Mouse (Mus musculus) lung, embryonic 14.5 days (tissue): ENCODE results near the gene Gm20547. TPM values are rescaled to one million over a fixed set of nuclear protein-coding genes. Genes with fewer than 3 reads are reported as not detected.
A peak's percentile ranks its signal among the peaks of the same experiment; 100 is the strongest.
"Not testable (repeated sequence)": the region's sequence is repeated elsewhere in the genome, so short reads cannot be mapped to it uniquely, and the experiment has no call there.

Experiments
- ATAC-seq: fragments of 200-750 bp; cut with Nextera tagmentation; 2 replicates; pipeline ENCODE4 v1.8.0; 2017; ENCODE audit warnings: mild to moderate bottlenecking, moderate TSS enrichment, moderate library complexity; ENCODE audit not compliant: insufficient read depth
- DNase-seq: peaks from one replicate; pipeline ENCODE4 v3.0.0-alpha.2; 2015
- H3K27ac ChIP-seq: fragments of 300-500 bp; sonication (generic); 2 replicates; pipeline ENCODE4 v1.5.1; 2014; ENCODE audit warnings: low read depth, mild to moderate bottlenecking, moderate library complexity
- H3K27me3 ChIP-seq: fragments of 300-500 bp; sonication (generic); 2 replicates; pipeline ENCODE4 v1.6.1; 2014; ENCODE audit warnings: low read length, control low read depth; ENCODE audit not compliant: insufficient read depth
- H3K36me3 ChIP-seq: fragments of 300-500 bp; sonication (generic); 2 replicates; pipeline ENCODE4 v1.6.1; 2014; ENCODE audit warnings: control low read depth; ENCODE audit not compliant: insufficient read depth
- H3K4me1 ChIP-seq: fragments of 300-500 bp; sonication (generic); 2 replicates; pipeline ENCODE4 v1.6.1; 2014; ENCODE audit warnings: antibody characterized with exemption, control low read depth; ENCODE audit not compliant: insufficient read depth
- H3K4me2 ChIP-seq: fragments of 300-500 bp; sonication (generic); 2 replicates; pipeline ENCODE4 v1.6.1; 2014; ENCODE audit warnings: mild to moderate bottlenecking
- H3K4me3 ChIP-seq: fragments of 300-500 bp; sonication (generic); 2 replicates; pipeline ENCODE4 v1.5.1; 2014; ENCODE audit warnings: low read depth, low read length
- H3K9ac ChIP-seq: fragments of 300-500 bp; sonication (generic); 2 replicates; pipeline ENCODE4 v1.6.1; 2014
- H3K9me3 ChIP-seq: fragments of 300-500 bp; sonication (generic); 2 replicates; pipeline ENCODE4 v1.6.1; 2016; ENCODE audit warnings: low read depth, low read length, control low read depth
- CTCF ChIP-seq: IDR thresholded peaks from 2 replicates; pipeline ENCODE4 v1.5.1; 2016; ENCODE audit warnings: antibody characterized with exemption, low read depth
- WGBS: fragments of 180-500 bp; shearing (Covaris S2); extraction: QIAGEN DNeasy Blood & Tissue Kit; methylation state at CpG from one replicate; pipeline ENCODE4 v1.1.7; 2014; 5-methylcytosine and 5-hydroxymethylcytosine counted together
- polyA plus RNA-seq: library from polyadenylated mRNA; unstranded; fragments of >200 nt; fragmentation: Nextera tagmentation; extraction: Ambion mirVana; gene quantifications from 2 replicates; pipeline ENCODE4 v1.2.1, GENCODE M21; 2014

Gm20547 gene
- polyA plus RNA-seq, 1 experiment from 2014 or later: not detected

DNA sequence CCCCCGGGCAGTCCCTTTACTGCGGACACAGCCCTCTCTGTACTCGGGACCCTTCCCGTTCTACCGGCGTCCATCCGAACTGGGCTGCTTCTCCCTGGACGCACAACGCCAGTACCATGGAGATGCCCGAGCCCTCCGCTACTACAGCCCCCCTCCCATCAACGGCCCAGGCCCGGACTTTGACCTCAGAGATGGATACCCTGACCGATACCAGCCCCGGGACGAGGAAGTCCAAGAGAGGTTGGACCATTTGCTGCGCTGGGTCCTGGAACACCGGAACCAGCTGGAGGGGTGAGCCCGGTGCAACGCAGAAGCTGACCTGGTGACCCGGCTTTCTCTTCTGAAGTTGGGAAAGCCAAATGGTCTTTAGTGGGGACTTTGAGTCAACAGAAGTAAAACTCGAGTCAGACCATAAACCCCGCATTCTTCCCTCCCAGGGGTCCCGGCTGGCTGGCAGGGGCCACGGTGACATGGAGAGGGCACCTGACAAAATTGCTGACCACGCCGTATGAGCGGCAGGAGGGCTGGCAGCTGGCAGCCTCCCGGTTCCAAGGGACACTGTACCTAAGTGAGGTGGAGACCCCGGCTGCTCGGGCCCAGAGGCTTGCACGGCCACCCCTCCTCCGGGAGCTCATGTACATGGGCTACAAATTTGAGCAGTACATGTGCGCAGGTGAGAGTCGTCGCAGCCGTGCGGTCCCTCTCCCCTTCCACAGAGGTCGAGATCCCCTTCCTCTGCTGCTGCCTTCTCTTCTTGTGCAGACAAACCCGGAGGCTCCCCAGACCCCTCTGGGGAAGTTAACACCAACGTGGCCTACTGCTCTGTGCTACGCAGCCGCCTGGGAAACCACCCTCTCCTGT is 44.1 kb downstream of the Gm20547 start:
- H3K27me3 ChIP-seq: no peaks in the 10 kb centered on the region
- DNase-seq: no peak
- H3K27ac ChIP-seq: peak overlapping the region; percentile 61; the same call in 1 of the 2 replicates
- H3K4me3 ChIP-seq: peak overlapping the region; percentile 78
- H3K4me1 ChIP-seq: no peaks in the 10 kb centered on the region
- ATAC-seq: peak; percentile 13
- TF ChIP-seq CTCF: no peak
- peak overlapping the region; percentile 90 for H3K4me2 ChIP-seq
- H3K9ac ChIP-seq: peak overlapping the region; percentile 66
- no peaks in the 10 kb centered on the region for H3K9me3 ChIP-seq
- peaks cover 46% of the 10 kb centered on the region for H3K36me3 ChIP-seq
- 33% methylated on average over 43 of the region's 43 CpGs for WGBS

- ATAC-seq: peak; percentile 90
- DNase-seq: peak; percentile 99
- Histone ChIP-seq H3K36me3 (peaks cover 41% of the 10 kb centered on the region), H3K27ac (peak within 1 kb of the TSS; percentile 61; the same call in 1 of the 2 replicates), H3K4me1 (no peaks in the 10 kb centered on the region), H3K27me3 (no peaks in the 10 kb centered on the region), H3K9me3 (no peaks in the 10 kb centered on the region), H3K4me2 (peak within 1 kb of the TSS; percentile 90), H3K9ac (peak within 1 kb of the TSS; percentile 66), H3K4me3 (peak within 1 kb of the TSS; percentile 78)
- no peak for TF ChIP-seq CTCF
- under 1% methylated on average over 40 of the region's 40 CpGs for WGBS
Observed at GRCm38 (mm10) chr17:34836856-34837221, 45.0 kb downstream of the Gm20547 start, which contains the start of the genes Stk19 and Dxo. Gene Stk19 (minus strand): TSS chr17:34836945. Gene Dxo (plus strand): TSS chr17:34837019.

DNA sequence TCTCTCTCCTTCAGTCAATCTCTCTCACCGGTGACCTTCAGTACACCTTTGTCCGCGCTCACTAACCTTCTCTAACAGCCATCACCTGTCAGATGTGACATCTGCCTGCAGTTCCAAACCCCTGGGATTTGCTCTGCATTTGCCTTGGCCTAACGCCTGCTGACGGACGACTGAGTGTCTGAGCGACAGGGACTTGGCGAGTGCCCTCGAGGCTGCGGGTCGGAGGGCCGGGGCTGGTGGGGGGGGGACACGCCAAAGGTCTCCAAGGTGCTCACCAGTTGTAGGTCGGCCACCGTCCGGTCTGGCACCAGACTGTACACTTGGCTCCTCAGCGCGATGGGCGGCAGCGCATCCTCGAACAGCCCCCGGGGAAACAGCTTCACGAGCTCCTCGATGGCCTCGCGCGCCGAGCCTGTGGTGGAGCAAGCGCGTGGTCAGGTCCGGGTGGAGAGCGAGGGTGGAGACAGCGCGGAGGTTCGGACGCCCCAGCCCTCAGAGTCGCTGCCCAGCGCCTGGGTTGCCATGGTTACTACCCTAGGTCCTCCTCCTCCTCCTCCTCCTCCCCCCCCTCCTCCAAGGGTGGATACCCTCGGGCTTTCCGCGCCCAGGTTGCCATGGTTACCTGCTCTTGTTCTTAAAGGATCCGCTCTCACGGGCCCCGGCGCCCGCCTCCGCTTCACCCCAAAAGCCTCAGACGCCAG is 45.5 kb downstream of the Gm20547 start:
- Histone ChIP-seq H3K27me3 (no peaks in the 10 kb centered on the region), H3K27ac (peak overlapping the region; percentile 48; the same call in 1 of the 2 replicates), H3K4me3 (peak overlapping the region; percentile 78), H3K9me3 (no peaks in the 10 kb centered on the region), H3K4me1 (no peaks in the 10 kb centered on the region), H3K36me3 (peaks cover 38% of the 10 kb centered on the region), H3K4me2 (peak overlapping the region; percentile 90), H3K9ac (peak overlapping the region; percentile 66)
- no peak for DNase-seq
- 4% methylated on average over 39 of the region's 48 CpGs for WGBS
- TF ChIP-seq CTCF: no peak
- peak; percentile 85 for ATAC-seq

- H3K9ac ChIP-seq, H3K4me1 ChIP-seq, H3K9me3 ChIP-seq, H3K4me2 ChIP-seq, H3K27ac ChIP-seq, H3K27me3 ChIP-seq, H3K4me3 ChIP-seq, ATAC-seq, DNase-seq: not testable (repeated sequence)
- peaks cover 39% of the 10 kb centered on the region for H3K36me3 ChIP-seq
- 83% methylated on average over 1 of the region's 1 CpGs for WGBS
Observed at GRCm38 (mm10) chr17:34830776-34831175, 51.1 kb downstream of the Gm20547 start.

DNA sequence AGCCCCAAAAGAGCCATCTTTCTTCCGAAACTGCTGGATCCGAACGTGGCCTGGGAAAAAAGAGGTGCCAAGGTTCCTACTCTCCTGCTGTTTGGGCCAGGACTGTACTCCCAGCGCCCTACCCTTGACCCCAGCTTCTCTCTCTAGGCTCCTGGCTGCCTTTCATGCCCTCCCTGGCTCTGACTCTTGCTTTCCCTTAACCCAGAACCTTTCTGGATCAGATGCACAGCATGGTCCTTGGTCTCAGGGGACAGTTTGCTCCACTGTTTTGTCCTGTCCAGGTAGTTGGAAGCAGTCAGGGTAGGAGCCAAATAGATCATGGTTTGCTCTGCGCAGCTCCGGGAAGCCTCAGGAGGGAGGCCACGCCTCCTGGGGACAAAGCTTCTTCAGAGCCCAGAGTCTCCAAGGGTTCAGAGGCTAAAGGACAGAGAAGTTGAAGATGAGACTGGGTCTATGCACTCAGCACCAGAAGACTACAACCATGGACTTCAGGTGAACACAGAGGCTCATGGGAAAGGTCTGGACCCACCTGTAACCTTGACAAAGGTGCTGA is 66.9 kb downstream of the Gm20547 start:
- DNase-seq (no peak), ATAC-seq (no peak)
- Histone ChIP-seq H3K27me3 (no peaks in the 10 kb centered on the region), H3K4me1 (no peaks in the 10 kb centered on the region), H3K9me3 (no peaks in the 10 kb centered on the region), H3K27ac (no peak overlapping the region), H3K36me3 (no peaks in the 10 kb centered on the region), H3K4me2 (no peak overlapping the region), H3K9ac (no peak overlapping the region), H3K4me3 (no peak overlapping the region)
- no peak for TF ChIP-seq CTCF
- 77% methylated on average over 7 of the region's 7 CpGs for WGBS

GRCm38 (mm10) chr17:34813747-34814146 is 68.1 kb downstream of the Gm20547 start:
- not testable (repeated sequence) for H3K36me3 ChIP-seq, ATAC-seq, H3K27ac ChIP-seq, H3K9ac ChIP-seq, H3K4me3 ChIP-seq, H3K4me2 ChIP-seq, H3K27me3 ChIP-seq, H3K4me1 ChIP-seq, H3K9me3 ChIP-seq
- TF ChIP-seq CTCF: peak; percentile 71
- DNase-seq: peak; percentile 41
- 62% methylated on average over 12 of the region's 12 CpGs for WGBS

GRCm38 (mm10) chr17:34811275-34811674 is 70.6 kb downstream of the Gm20547 start:
- no peak overlapping the region for H3K27ac ChIP-seq
- no peaks in the 10 kb centered on the region for H3K27me3 ChIP-seq
- TF ChIP-seq CTCF: no peak
- 60% methylated on average over 15 of the region's 15 CpGs for WGBS
- no peak overlapping the region for H3K4me2 ChIP-seq
- H3K4me3 ChIP-seq: no peak overlapping the region
- no peaks in the 10 kb centered on the region for H3K9me3 ChIP-seq
- H3K4me1 ChIP-seq: no peaks in the 10 kb centered on the region
- no peaks in the 10 kb centered on the region for H3K36me3 ChIP-seq
- ATAC-seq (no peak), DNase-seq (no peak)
- H3K9ac ChIP-seq: no peak overlapping the region

DNA sequence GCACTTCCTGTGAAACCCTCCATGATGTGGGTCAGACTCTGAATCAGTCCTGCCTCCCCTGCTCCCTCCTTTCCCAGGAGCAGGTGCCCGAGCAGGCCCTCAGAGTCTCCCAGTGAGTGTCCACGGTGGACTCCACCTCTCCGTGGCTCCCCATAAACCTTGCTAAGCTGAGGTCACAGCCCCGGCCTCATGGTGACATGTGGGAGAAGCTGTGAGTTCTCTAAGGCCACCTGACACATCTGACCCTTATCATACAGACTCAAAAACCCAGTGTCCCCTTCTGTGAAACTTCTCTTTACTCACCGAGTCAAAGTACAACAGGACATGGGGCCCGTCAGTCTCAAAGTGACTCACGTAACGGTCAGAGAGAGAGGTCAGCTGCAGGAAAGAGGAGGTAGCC is 71.0 kb downstream of the Gm20547 start:
- not testable (repeated sequence) for H3K9me3 ChIP-seq, H3K4me1 ChIP-seq, H3K36me3 ChIP-seq, H3K9ac ChIP-seq, H3K27me3 ChIP-seq, DNase-seq, ATAC-seq, H3K4me3 ChIP-seq, H3K4me2 ChIP-seq, H3K27ac ChIP-seq
- WGBS: 63% methylated on average over 7 of the region's 8 CpGs

DNA sequence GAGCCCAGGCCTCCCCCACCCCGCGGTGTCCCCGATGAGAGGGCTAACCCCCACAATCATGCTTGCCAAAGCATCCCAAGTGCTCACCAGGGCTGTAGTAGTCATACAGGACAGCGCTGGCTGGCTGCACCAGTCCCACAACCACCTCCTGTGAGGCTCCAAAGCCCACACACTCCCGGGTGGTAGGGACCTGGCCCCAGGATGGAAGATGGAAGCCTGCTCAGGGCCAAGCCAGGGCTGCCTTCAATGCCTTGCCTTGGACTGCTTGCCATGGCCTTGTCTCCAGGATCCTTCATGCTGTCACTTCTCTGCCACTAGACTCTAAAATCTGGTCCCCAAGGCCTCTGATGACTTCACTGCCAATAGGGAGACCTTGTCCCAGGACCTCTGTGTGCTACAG is 71.4 kb downstream of the Gm20547 start:
- not testable (repeated sequence) for ATAC-seq, H3K9me3 ChIP-seq, H3K9ac ChIP-seq, DNase-seq, H3K36me3 ChIP-seq, H3K4me1 ChIP-seq, H3K27me3 ChIP-seq, H3K4me2 ChIP-seq, H3K4me3 ChIP-seq, H3K27ac ChIP-seq
- 89% methylated on average over 5 of the region's 5 CpGs for WGBS
